ENCODE assay signal across 17 mouse cellular contexts in the genomic region with DNA sequence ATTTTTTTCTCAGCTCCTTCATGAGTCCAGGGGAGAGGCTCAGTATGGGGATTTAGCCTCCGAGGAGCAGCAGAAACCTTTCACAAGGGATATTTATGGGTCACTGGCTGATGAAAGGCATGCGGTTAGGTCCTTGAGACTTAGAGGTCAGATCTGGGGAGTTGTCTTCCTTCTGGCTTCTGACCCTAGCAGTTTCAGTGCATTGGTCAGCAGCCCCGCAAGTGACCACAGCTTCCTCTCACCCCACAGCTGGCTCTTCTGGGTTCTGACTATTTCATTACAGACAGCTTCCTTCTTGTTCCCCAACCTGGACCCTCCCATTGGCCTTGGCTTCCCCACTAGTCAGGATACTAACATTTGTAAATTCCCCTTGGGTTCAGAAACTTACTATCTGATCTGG. TPM values are rescaled to one million over a fixed set of nuclear protein-coding genes. Genes with fewer than 3 reads are reported as not detected.
DNase-seq lines count a peak whose midpoint lies in the region; ATAC-seq and TF ChIP-seq lines count a peak whose summit lies in the region.
"Had no signal": no experiment of that assay in that cellular context is flagged by ENCODE, and none has a peak within 500 bp of the region (broad histone marks: within the 10 kb centered on the region; RNA-seq: fewer than 3 reads in every experiment).

No protein-coding gene starts in this region.

- H3K9me3 ChIP-seq in kidney, embryonic 14.5 days (ENCODE audit: control insufficient read depth, low read length) = no peaks in the 10 kb centered on the region
- H3K9me3 ChIP-seq in lung, postnatal 0 days (ENCODE audit: low read length) = no peaks in the 10 kb centered on the region
- H3K9me3 ChIP-seq: forebrain, embryonic 13.5 days; limb, embryonic 10.5 days; midbrain, embryonic 15.5 days had no signal

- peak; percentile 28 for DNase-seq in kidney, adult 2 months
- peak; percentile 43 for DNase-seq in lung, postnatal 0 days (ENCODE audit: low spot score)
- no peak for DNase-seq in lung, postnatal 14 days
- DNase-seq in Muller cell, postnatal 12 days (ENCODE audit: inconsistent ontology term) = no peak
- DNase-seq: adrenal gland, adult 8-10 months; cerebellum, adult 9-10 months; embryo, embryonic 11 days; kidney, adult 8-10 months; thymus, adult 2 months had no signal

- H3K36me3 ChIP-seq in kidney, adult 2 months (ENCODE audit: control insufficient read depth, insufficient read depth, low read length) = no peaks in the 10 kb centered on the region
- H3K36me3 ChIP-seq in kidney, embryonic 14.5 days (ENCODE audit: control insufficient read depth, insufficient read depth, low read length) = no peaks in the 10 kb centered on the region
- no peaks in the 10 kb centered on the region for H3K36me3 ChIP-seq in lung, postnatal 0 days (ENCODE audit: insufficient read depth, low read length)
- H3K36me3 ChIP-seq: limb, embryonic 10.5 days; midbrain, embryonic 15.5 days had no signal

- no peak for ATAC-seq in kidney, embryonic 14.5 days (ENCODE audit: low FRiP score, low TSS enrichment)
- ATAC-seq in lung, postnatal 0 days = no peak
- peak; percentile 57 for ATAC-seq in granulocyte monocyte progenitor cell, adult 5-6 weeks (replicated peaks; ENCODE audit: poor library complexity, severe bottlenecking)
- peak; percentile 41 for ATAC-seq in monocyte, adult 5-6 weeks (replicated peaks; ENCODE audit: insufficient number of reproducible peaks, low FRiP score, low TSS enrichment, poor library complexity, severe bottlenecking)
- ATAC-seq in megakaryocyte-erythroid progenitor cell, adult 5-6 weeks (replicated peaks; ENCODE audit: low FRiP score, low TSS enrichment, poor library complexity, severe bottlenecking) = no peak
- ATAC-seq: forebrain, embryonic 13.5 days; hindbrain, postnatal 0 days; midbrain, embryonic 15.5 days had no signal

- H3K27me3 ChIP-seq in kidney, adult 2 months (replicated peaks; ENCODE audit: control insufficient read depth, insufficient read depth, low read length) = no peaks in the 10 kb centered on the region
- H3K27me3 ChIP-seq in kidney, embryonic 14.5 days (ENCODE audit: control insufficient read depth, insufficient read depth, low read length) = no peaks in the 10 kb centered on the region
- H3K27me3 ChIP-seq in lung, postnatal 0 days (replicated peaks; ENCODE audit: insufficient read depth, low read length) = no peaks in the 10 kb centered on the region
- H3K27me3 ChIP-seq: forebrain, embryonic 13.5 days; midbrain, embryonic 15.5 days had no signal

- TF ChIP-seq EP300 in lung, postnatal 0 days (IDR thresholded peaks at IDR 0.05) = no peak

- no peak overlapping the region for H3K4me2 ChIP-seq in kidney, embryonic 14.5 days (replicated peaks; ENCODE audit: low read depth, low read length)
- no peak overlapping the region for H3K4me2 ChIP-seq in lung, postnatal 0 days (replicated peaks; ENCODE audit: low read depth, low read length)
- H3K4me2 ChIP-seq: forebrain, embryonic 13.5 days; midbrain, embryonic 15.5 days had no signal

- H3K27ac ChIP-seq in kidney, adult 2 months (ENCODE audit: insufficient read depth, low read depth, low read length) = no peak overlapping the region
- H3K27ac ChIP-seq in kidney, embryonic 14.5 days (ENCODE audit: low read depth, low read length) = no peak overlapping the region
- H3K27ac ChIP-seq in lung, postnatal 0 days (ENCODE audit: low read length) = no peak overlapping the region
- H3K27ac ChIP-seq: forebrain, embryonic 13.5 days; hindbrain, postnatal 0 days; limb, embryonic 10.5 days; midbrain, embryonic 15.5 days had no signal

- WGBS in kidney, adult 2 months = 65% methylated on average over 3 of the region's 3 CpGs
- 46% methylated on average over 3 of the region's 3 CpGs for WGBS in kidney, embryonic 14.5 days
- WGBS in lung, postnatal 0 days = 76% methylated on average over 3 of the region's 3 CpGs

- no peak for TF ChIP-seq POLR2A in kidney, adult 2 months (IDR thresholded peaks at IDR 0.05; ENCODE audit: low read depth, low read length)

- H3K4me1 ChIP-seq in kidney, adult 2 months (ENCODE audit: control insufficient read depth, insufficient read depth, low read length) = no peaks in the 10 kb centered on the region
- H3K4me1 ChIP-seq in kidney, embryonic 14.5 days (ENCODE audit: control insufficient read depth, insufficient read depth, low read length) = 0 out of 2 replicates have a peak, but pooled peaks cover 3% of the 10 kb centered on the region
- H3K4me1 ChIP-seq in lung, postnatal 0 days (ENCODE audit: insufficient read depth, low read depth, low read length) = no peaks in the 10 kb centered on the region
- H3K4me1 ChIP-seq: forebrain, embryonic 13.5 days had no signal

- no peak for TF ChIP-seq CTCF in kidney, adult 2 months (conservative IDR thresholded peaks at IDR 0.05; ENCODE audit: insufficient read depth, insufficient read length, low read depth, low read length)
- TF ChIP-seq CTCF in lung, postnatal 0 days (IDR thresholded peaks at IDR 0.05) = no peak

- no peak overlapping the region for H3K9ac ChIP-seq in kidney, embryonic 14.5 days (ENCODE audit: low read depth, low read length)
- no peak overlapping the region for H3K9ac ChIP-seq in lung, postnatal 0 days (replicated peaks; ENCODE audit: low read depth)
- H3K9ac ChIP-seq: forebrain, embryonic 13.5 days; midbrain, embryonic 15.5 days had no signal

- H3K4me3 ChIP-seq in kidney, adult 2 months (ENCODE audit: insufficient read depth, low read depth, low read length) = no peak overlapping the region
- no peak overlapping the region for H3K4me3 ChIP-seq in kidney, embryonic 14.5 days (ENCODE audit: low read length)
- no peak overlapping the region for H3K4me3 ChIP-seq in lung, postnatal 0 days (ENCODE audit: low read depth, low read length)
- H3K4me3 ChIP-seq: forebrain, embryonic 13.5 days; limb, embryonic 10.5 days; midbrain, embryonic 15.5 days had no signal

RNA-seq across cellular contexts. Expression of a gene that starts 43.7 kb away (rescaled TPM):
- polyA plus RNA-seq in kidney, adult 2 months (2012; rRNA removed) = 3.3 TPM in 2 replicates
- polyA plus RNA-seq in kidney, embryonic 14.5 days (2014; fragmentation: Nextera tagmentation; extraction: Ambion mirVana) = 18.3 and 32.2 TPM in 2 replicates
- polyA plus RNA-seq in lung, postnatal 0 days (2015; fragmentation: Nextera tagmentation; extraction: Ambion mirVana) = 13.6 and 16.4 TPM in 2 replicates
- 11.8 and 13.8 TPM in 2 replicates for total RNA-seq in granulocyte monocyte progenitor cell, adult 5-6 weeks (2014; fragmentation: Nextera tagmentation)
- total RNA-seq in granulocyte monocyte progenitor cell, adult 5-6 weeks (2017) = 33.8 and 47.5 TPM in 2 replicates
- total RNA-seq in monocyte, adult 5-6 weeks (2017) = 225 to 295 TPM (median 275 TPM) in 3 replicates
- total RNA-seq in megakaryocyte-erythroid progenitor cell, adult 5-6 weeks (2014; fragmentation: Nextera tagmentation) = 10.9 and 13.6 TPM in 2 replicates
- total RNA-seq in megakaryocyte-erythroid progenitor cell, adult 5-6 weeks (2017) = 25.2 and 29.6 TPM in 2 replicates

Comparison
In these comparisons a context has a peak if more than half of its experiments do, and no peak if none do; other contexts are left out.
1. DNase-seq: peak in kidney, adult 2 months (single experiment) and lung, postnatal 0 days (single experiment); none in lung, postnatal 14 days (single experiment) and Muller cell, postnatal 12 days (single experiment).
2. ATAC-seq: peak in granulocyte monocyte progenitor cell, adult 5-6 weeks (single experiment) and monocyte, adult 5-6 weeks (single experiment); none in kidney, embryonic 14.5 days (single experiment), lung, postnatal 0 days (single experiment) and megakaryocyte-erythroid progenitor cell, adult 5-6 weeks (single experiment).